Mouse (Mus musculus): ENCODE measurements around the gene Prr29. TPM values are rescaled to one million over a fixed set of nuclear protein-coding genes. Genes with fewer than 3 reads are reported as not detected.
A peak's percentile ranks its signal among the peaks of the same experiment; 100 is the strongest.
"Not testable (repeated sequence)": the region's sequence is repeated elsewhere in the genome, so short reads cannot be mapped to it uniquely, and the experiment has no call there.

The Prr29 gene
- total RNA-seq, 2 experiments from 2014 or later, result 11.8 to 13.1 TPM

DNA sequence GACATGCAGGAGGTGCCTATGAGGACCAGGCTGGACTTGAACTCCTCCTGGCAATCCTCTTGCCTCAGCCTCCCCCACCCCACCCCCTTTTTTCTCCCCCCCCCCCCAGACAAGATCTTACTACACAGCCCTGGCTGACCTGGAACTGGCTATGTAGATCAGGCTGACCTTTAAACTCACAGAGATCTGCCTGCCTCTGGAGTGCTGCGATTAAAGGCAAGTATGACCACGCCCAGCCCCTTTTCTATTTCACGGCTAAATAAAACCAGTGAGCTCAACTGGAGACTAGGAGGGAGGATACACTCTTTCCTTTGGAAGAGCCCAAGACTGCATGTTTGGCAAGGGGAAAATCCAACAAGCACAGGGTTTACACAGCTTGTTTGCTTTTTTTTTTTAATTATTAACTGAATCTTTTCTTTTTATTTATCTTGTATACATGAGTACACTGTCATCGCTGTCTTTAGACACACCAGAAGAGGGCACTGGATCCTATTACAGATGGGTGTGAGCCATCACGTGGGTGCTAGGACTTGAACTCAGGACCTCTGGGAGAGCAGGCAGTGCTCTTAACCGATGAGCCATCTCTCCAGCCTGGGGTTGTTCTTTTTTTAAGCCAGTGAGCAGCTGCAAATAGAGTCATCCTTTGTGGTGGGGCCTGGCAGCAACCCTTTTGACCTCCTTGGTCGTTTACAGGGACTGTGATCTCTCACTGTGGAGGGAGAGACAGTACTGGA, 27.5 kb downstream of the Prr29 start:
- intact Hi-C loops (cut with DNase I; ENCODE audit: low total_unique reads), result loop anchor here (5.0 kb wide), 1 partner anchor 90 kb away; the partner anchor contains the start of gene Gh
- DNase-seq, result no peak

DNA sequence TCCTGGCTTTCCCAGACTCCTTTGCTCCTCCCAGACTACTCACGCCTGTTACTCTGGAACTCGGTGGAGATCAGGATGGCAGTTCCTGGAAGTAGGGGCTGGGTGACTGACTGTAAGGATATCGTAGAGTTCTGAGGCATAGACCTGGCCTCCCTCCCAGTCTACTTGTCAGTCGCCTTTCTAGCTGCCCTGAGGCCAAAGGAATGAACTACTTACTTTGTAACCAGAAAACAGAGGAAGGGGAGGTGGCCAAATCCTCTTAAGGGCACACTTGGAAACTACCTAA, 28.0 kb downstream of the Prr29 start:
- intact Hi-C loops (cut with DNase I; ENCODE audit: low total_unique reads), result loop anchor here (5.0 kb wide), 1 partner anchor 91 kb away; the partner anchor contains the start of gene Gh

DNA sequence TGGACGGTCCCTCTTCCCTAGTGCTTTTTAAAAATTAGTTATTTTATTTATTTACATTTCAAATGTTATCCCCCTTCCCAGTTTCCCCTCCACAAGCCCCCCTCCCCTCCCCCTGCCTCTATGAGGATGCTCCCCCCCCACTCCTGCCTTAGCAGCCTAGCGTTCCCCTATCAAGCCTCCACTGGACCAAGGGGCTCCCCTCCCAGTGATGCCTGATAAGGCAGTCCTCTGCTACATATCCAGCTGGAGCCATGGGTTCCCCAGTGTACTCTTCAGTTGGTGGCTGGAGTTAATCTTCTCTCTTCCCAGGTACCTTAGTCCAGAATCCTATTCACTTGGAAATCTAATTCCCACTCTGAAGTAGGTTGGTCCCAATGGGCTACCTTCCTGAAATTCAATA, 28.8 kb downstream of the Prr29 start:
- intact Hi-C loops (cut with DNase I; ENCODE audit: low total_unique reads), result loop anchor here (5.0 kb wide), 1 partner anchor 92 kb away; the partner anchor contains the start of gene Gh
- not testable (repeated sequence) for DNase-seq

More for the DNA sequence above, 28.0 kb downstream of the Prr29 start:
- DNase-seq, result no peak

DNA sequence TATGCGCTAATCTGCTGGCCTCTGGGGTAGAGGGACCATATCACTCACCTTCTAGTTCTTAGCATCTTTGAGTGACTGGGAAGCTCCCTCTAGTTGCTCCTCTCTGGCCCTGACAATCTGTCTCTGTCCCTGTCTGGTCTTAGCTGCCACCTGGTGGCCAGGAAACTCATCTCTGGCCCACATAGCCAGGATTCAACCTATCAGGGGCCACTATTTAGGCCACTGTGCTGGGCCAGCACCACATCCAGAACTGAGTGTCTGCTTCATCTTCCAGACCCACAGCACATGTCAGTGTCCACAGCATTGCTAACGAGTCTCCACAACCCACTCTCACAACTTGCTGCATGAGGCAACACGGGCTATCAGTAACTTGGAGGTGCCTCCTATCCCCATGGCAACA, 32.4 kb downstream of the Prr29 start:
- intact Hi-C loops (cut with DNase I; ENCODE audit: low total_unique reads), result no loop called here

DNA sequence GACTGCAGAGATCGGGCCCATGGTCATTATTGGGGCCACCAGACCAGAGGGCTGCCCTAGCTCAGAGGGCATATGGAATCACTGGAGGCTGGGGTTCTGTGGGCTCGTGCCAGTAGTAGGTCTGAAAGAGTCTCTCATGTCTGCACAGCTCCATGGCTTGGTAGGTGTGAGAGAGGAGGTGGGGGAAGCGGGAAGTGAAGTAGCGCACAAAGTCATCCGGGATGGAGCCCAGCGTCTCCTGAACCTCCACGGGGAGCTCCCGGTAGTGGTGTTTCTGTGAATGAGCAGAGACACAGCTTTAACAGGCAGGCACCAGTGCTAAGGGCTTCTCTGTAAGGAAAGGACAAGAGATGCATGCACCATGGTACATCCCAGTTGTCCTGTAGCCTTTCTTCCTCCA, 33.2 kb downstream of the Prr29 start:
- DNase-seq, result no peak
- intact Hi-C loops (cut with DNase I; ENCODE audit: low total_unique reads), result no loop called here

More for the DNA sequence above, 32.4 kb downstream of the Prr29 start:
- DNase-seq, result no peak

DNA sequence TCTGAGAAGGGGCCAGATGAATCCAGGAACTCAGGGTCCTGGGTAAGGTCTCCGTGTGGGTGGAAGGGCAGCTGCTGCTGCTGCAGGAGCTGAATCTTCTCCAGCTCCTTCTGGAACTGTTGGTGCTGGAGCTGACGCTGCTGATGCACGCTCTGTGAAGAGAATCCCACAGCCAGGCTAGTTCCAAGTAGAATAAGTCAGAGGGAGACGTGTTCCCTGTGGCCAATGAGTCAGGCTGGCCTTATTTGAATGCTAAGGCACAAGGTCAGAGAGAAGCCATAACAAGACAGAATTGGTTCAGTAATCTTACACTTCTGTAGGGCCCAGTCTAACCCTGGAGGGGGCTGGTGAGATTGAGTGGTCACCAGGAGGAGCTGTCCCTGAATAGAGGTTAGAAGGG, 44.7 kb downstream of the Prr29 start:
- intact Hi-C loops (cut with DNase I; ENCODE audit: low total_unique reads), result no loop called here
- no peak for DNase-seq

DNA sequence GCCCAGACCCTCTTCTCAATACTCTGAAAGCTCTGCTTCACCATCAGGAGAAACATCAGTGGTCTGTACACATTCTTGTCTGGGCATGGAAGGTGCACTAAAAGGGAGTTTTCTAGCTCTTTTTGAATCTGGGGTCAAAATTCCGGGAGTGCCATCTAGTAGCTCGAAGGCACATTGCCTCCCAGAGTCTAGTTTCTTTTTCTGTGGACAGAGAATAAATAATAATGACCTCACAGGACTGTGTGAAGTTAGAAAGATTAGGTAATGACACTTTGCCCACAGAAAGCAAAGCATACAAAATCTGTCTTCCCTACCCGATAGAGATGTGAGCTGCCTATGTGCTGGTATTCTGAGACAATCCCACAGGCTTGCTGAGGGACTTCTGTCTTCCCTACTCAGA, 45.2 kb downstream of the Prr29 start:
- intact Hi-C loops (cut with DNase I; ENCODE audit: low total_unique reads), result no loop called here

DNA sequence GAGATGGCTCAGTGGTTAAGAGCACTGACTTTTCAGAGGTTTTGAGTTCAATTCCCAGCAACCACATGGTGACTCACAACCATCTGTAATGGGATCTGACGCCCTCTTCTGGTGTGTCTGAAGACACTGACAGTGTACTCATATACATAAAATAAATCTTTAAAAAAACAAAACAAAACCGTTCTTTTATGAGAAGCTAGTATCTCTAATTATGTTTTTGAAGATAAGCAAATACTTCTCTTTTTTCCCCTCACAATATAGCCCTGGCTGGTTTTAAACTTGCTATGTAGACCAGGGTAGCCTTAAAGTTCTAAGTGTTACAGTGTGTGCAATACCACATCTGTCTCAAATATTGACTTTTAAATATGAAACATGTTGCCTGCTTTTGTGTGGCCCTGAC, 45.9 kb downstream of the Prr29 start:
- DNase-seq, result no peak
- intact Hi-C loops (cut with DNase I; ENCODE audit: low total_unique reads), result no loop called here

More for the DNA sequence above, 45.2 kb downstream of the Prr29 start:
- no peak for DNase-seq

DNA sequence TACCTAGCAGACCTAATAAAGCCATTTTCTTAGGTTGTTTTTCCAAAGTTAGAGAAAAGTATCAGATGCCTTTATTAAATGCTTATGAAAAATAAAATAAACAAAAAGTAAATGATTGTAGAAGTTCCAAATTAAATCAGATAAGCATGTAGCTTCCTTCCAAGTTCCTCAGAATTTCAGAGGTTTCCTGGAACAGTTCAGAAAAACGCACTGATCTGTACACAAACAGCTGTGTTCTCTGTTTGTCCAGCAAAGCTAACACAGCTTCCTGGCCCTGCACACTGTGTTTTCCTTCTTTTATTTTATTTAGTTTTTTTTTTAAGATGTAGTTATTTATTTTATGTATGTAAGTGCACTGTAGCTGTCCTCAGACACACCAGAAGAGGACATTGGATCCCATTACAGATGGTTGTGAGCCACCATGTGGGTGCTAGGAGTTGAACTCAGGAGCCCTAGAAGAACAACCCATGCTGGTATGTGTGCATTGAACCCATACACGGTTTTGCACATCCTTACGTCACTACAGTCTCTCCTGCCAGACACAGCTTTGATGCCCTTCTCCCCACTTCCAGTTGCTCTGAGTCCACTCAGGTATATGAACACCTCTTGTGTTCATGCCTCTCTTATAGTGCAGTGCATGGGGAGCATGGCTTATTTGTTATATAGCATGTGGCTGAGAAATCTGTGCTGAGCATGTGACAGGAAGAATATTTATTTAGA, 47.5 kb downstream of the Prr29 start:
- no peak for DNase-seq
- intact Hi-C loops (cut with DNase I; ENCODE audit: low total_unique reads), result no loop called here

DNA sequence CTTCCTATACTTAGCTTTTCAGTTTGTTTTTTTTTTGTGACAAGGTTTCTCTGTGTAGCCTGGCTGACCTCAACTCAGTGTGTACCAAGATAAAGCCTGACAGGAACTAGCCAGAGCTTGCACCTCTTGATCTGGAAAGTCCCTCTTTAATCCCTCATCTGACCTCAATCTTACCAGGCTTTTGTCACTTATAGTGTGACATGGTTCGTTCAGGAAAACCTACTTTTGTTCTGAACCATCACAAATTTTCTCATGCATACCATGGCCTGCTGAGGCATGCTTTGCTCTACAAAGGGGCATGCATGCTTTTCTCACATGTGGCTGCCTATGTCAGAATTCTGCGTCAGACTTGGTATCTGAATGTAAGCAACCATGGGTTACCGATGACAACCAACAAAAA, 51.1 kb downstream of the Prr29 start:
- intact Hi-C loops (cut with DNase I; ENCODE audit: low total_unique reads), result loop anchor here (5.0 kb wide), 1 partner anchor 211 kb away; no protein-coding TSS in a partner anchor
- no peak for DNase-seq

DNA sequence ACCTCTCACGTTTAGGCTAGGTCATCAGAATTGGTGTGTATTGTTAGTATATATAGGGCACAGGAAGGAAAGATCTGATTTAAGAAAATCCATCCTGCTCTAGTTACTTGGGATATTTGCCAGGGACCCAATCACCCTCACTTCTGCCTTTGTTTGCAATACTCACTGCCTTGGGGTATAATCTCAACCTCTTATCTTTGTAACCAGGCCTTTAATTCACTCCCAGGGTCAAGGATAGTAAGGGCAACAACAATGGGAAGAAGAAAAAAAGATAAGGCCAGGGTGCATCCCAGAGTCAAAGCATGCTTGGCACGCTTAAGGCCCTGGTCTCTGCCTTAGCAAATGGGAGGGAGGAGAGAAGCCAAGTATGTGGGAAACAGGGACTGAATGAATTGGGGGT, 52.6 kb downstream of the Prr29 start:
- DNase-seq, result no peak
- intact Hi-C loops (cut with DNase I; ENCODE audit: low total_unique reads), result loop anchor here (5.0 kb wide), 1 partner anchor 209 kb away; no protein-coding TSS in a partner anchor

DNA sequence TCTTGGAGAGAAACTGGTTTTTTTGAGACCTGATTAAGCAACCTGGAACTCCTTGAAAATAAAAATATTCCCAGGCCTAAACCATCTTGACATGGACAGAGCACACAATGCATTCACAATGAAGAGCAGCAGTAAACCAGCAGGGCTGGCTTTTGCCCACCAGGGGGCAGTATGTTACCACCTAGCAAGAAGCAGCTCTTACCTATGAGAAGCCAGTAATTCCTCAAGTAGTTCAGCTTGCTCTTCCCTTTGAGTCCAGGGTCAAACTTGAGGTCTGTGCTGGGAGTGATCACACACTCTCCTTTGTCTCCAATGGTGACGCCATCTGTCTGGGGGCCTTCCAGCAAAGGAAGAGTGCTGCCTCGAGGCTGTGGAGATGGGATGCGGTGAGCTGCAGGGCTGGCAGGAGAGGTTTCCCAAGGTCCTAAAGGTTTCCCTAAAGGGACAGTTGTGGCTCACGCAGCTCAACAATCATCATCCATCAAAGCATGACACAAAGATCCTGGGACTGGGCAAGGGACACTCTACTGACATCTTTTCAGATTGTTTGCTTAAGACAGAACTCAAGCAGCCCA, 53.4 kb downstream of the Prr29 start:
- intact Hi-C loops (cut with DNase I; ENCODE audit: low total_unique reads), result loop anchor here (5.0 kb wide), 1 partner anchor 209 kb away; no protein-coding TSS in a partner anchor
- peak; percentile 76 for DNase-seq

DNA sequence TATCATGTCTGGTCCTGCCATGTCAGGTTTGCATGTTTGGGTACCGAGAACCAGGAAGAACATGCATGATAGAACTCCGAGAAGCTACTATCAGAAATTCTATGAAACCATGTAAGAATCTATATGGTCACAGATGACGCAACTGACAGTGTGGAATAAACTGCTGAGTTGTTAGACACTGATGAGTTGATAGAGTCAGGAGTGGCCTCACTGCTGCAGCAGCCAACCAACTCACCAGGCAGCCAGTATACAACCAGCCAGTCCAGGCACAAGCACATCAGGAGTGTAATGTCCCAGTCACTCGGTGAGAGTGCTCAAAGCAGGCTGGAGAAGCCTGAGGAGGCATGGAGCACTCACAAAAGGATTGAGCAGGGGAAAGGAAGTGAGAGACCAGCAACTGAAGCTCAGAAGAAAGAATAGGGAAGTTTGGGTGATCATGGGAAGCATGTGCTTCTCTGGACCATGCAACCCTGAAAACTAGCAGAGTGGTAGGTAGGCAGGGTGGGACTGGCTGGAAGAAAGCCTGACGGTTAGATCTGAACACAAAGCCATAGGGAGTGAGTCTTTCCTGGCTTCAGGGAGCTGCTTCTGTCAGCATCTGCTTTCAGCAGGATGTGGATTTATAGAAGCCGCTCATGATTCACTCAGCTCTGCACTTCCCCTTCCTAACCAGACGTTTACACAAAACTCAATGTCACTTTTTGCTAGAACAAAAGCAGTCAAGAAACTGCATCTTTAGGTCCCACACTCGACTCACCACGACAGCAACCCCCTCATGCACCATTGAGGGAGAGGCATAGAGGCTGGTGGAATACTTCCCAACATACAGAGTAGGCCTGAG, 54.2 kb downstream of the Prr29 start:
- intact Hi-C loops (cut with DNase I; ENCODE audit: low total_unique reads), result loop anchor here (5.0 kb wide), 1 partner anchor 208 kb away; no protein-coding TSS in a partner anchor
- no peak for DNase-seq

DNA sequence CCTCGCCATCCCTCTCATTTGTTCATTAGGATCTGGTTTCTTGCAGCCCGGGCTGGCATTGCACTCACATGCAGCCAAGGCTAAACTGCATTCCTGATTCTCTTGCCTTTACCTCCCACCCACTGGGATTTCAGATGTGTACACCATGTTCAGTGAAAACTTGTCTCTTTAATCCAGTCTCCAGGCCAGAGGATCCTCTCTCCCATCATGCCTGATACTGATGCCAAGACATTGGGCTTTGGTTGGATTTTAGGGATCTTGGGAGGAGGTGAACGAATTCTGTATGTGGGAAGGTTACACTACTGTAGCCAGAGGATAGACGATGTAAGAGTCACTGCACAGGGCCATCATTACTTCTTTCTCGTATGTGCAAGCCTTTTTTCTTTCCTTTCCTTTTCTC, 59.9 kb downstream of the Prr29 start:
- intact Hi-C loops (cut with DNase I; ENCODE audit: low total_unique reads), result no loop called here
- no peak for DNase-seq

DNA sequence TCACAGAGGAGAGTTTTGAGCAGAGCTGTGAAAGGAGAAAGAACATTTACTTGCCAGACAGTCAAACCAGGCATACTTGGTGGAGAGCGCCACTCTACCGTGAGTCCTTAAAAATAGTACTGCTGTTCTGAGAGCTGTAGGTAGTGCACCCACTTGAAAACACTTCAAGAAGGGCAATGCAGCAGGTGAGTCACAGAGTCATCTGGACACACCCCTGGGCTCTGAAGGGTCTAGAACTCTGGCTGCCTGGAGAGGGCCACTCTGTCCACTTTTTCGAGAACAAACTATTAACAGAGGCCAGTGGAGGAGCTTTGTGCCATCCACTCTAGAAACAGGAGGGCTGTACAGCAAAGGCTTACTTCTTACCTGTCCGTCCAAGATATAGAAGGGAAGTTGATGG, 61.2 kb downstream of the Prr29 start:
- no peak for DNase-seq
- intact Hi-C loops (cut with DNase I; ENCODE audit: low total_unique reads), result no loop called here

Other genes starting within 250 kb of the Prr29 start
- not detected for gene Gm10840, start 204.6 kb upstream of the Prr29 start, total RNA-seq (2021)
- gene Limd2, start 204.6 kb upstream of the Prr29 start, total RNA-seq (2021), result 1 to 10 TPM; 5.9 to 8.6 TPM
- gene Strada, start 163.3 kb upstream of the Prr29 start, total RNA-seq (2021), result 10 to 100 TPM; 13.0 to 15.3 TPM
- gene Ccdc47, start 149.1 kb upstream of the Prr29 start, total RNA-seq (2021), result 10 to 100 TPM; 62.1 to 69.8 TPM
- 10 to 100 TPM; 22.5 to 24.8 TPM for gene Ddx42, start 148.5 kb upstream of the Prr29 start, total RNA-seq (2021)
- 10 to 100 TPM; 22.0 to 25.0 TPM for gene Ftsj3, start 109.4 kb upstream of the Prr29 start, total RNA-seq (2021)
- 100 to 1,000 TPM; 133 to 137 TPM for gene Psmc5, start 109.3 kb upstream of the Prr29 start, total RNA-seq (2021)
- 10 to 100 TPM; 20.3 to 22.6 TPM for gene Smarcd2, start 92.5 kb upstream of the Prr29 start, total RNA-seq (2021)
- gene Tcam1, start 88.8 kb upstream of the Prr29 start, total RNA-seq (2021), result under 1 TPM; 0.07 to 0.12 TPM
- not detected for gene Gh, start 63.6 kb upstream of the Prr29 start, total RNA-seq (2021)
- gene Cd79b, start 50.7 kb upstream of the Prr29 start, total RNA-seq (2021), result 1 to 10 TPM; 1.0 to 1.1 TPM
- gene Scn4a, start 12.2 kb upstream of the Prr29 start, total RNA-seq (2021), result 100 to 1,000 TPM; 178 to 181 TPM
- 10 to 100 TPM; 11.7 to 12.2 TPM for gene Icam2, start 22.6 kb downstream of the Prr29 start, total RNA-seq (2021)
- 1 to 10 TPM; 4.9 to 5.9 TPM for gene Ern1, start 122.4 kb downstream of the Prr29 start, total RNA-seq (2021)
- 10 to 100 TPM; 25.2 to 26.5 TPM for gene Tex2, start 248.0 kb downstream of the Prr29 start, total RNA-seq (2021)

All from gastrocnemius, postnatal 14 days (tissue).